Mouse (Mus musculus): Measurements from ENCODE around the gene Cmtr1.

DNA sequence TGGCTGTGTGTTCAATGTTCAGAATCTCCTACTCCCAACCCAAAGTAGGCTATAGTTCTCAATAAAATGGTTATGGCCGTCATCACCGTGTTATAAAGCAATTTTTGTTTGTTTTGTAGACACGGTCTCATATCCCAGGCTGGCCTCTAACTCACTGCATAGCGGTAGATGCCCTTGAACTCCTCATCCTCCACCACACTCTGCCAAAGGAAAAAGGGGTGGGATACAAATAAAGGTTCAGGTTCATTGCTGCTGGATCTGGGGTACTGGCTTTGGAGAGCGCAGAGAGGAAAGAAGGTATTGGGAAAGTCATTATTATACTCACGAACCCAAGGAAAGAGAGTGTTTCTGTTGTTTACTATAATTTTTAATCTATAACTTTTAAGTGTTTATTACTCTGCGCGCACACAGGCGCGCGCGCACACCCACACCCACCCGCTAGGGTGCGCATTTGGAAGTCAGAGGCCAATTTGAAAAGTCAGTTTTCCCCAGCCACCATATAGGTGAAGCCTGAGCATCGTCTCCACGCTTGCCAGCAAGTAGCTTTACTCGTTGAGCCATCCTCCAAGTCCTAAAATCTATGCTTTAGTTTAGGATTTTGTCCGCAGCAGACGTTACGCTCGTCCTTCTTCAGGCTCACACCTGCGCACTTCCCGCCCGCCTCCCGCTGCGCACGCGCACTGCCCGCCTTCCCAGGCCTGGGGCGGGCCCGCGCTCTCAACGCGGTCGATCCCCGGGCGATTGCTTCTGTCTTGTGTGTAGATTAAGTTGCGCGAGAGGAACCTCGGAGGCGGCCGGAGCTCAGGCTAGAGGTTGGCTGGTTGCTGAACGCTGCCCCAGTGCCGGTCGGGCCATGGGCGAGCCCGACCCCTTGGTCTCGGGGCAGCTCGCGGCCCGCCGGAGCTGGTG, 46.0 kb upstream of the Cmtr1 start, which contains the start of the genes Rnf8 and Gm28043:
- TF ChIP-seq SIN3A (IDR thresholded peaks at IDR 0.05; ENCODE audit: low read length), result peak; percentile 88
- TF ChIP-seq MEF2A (IDR thresholded peaks at IDR 0.05; ENCODE audit: borderline replicate concordance, low read depth, low read length), result peak; percentile 43; the same call in 1 of the 2 replicates
- no peak for TF ChIP-seq UBTF (IDR thresholded peaks at IDR 0.05; ENCODE audit: low read depth, low read length)
- TF ChIP-seq ZC3H11A (IDR thresholded peaks at IDR 0.05; ENCODE audit: low read depth, low read length), result no peak
- TF ChIP-seq CTCF (conservative IDR thresholded peaks at IDR 0.05 in 1 of 2, IDR thresholded peaks at IDR 0.05 in 1 of 2; ENCODE audit: low read depth in 2 of 2, low read length in 2 of 2), result peak; percentile 40 to 69; a peak in 3 of 4 replicates
- no peak for TF ChIP-seq MAFK (IDR thresholded peaks at IDR 0.05; ENCODE audit: insufficient replicate concordance, low read length)
- TF ChIP-seq POLR2AphosphoS2 (IDR thresholded peaks at IDR 0.05; ENCODE audit: low read depth, low read length), result peak; percentile 75; the same call in 1 of the 2 replicates
